Mouse (Mus musculus): ENCODE data around the gene Znfx1.

DNA sequence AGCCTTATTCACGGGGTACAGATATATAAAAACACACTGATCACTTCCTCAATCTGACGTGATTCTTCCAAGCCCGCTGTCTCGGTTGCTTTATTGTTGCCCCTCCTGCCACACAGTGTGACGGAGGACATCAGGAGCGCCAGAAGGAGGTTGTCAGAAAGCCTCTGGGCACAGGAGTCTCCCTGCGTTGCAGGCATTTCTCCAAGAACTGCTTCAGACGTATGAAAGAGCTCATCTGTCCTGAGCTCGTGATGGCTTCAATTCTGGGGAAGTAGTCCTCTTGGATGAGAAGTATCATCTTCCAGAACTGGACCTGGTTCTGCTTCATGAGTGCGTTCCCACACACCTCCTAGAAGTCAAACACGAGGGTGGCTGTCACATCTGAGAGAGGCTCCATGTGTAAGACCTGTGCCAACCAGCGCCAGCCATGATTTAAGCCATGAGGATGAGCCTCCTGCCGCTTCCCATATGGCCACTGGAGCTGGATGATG is 55.8 kb downstream of the Znfx1 start:
- no peak for TF ChIP-seq CTCF (IDR thresholded peaks at IDR 0.05; ENCODE audit: borderline replicate concordance, extremely low read depth, insufficient read depth, insufficient read length)
- no peak for TF ChIP-seq POLR2A (IDR thresholded peaks at IDR 0.05; ENCODE audit: borderline replicate concordance, extremely low read depth, insufficient read depth, insufficient read length, poor library complexity, severe bottlenecking)

Measured in brain, embryonic 14.5 days (tissue).